Mouse (Mus musculus): ENCODE data around the gene Cadm1.

GRCm38 (mm10) chr9:47565088-47565487 is 35.1 kb downstream of the Cadm1 start:
- no peak for TF ChIP-seq CTCF (IDR thresholded peaks at IDR 0.05; ENCODE audit: low read depth)
- TF ChIP-seq EP300 (IDR thresholded peaks at IDR 0.05; ENCODE audit: low read depth) = no peak
